Mouse (Mus musculus) hindbrain, embryonic 15.5 days (tissue): ENCODE data around the gene Lrcol1. TPM values are rescaled to one million over a fixed set of nuclear protein-coding genes. Genes with fewer than 3 reads are reported as not detected.

Source experiments
- ATAC-seq: fragments of 200-750 bp; cut with Nextera tagmentation; 2 replicates; pipeline ENCODE4 v1.8.0; 2017; ENCODE audit warnings: low read depth, moderate number of reproducible peaks, moderate TSS enrichment; ENCODE audit not compliant: low FRiP score
- H3K27ac ChIP-seq: fragments of 300-500 bp; sonication (generic); replicated peaks from 2 replicates; pipeline ENCODE4 v1.5.1; 2015; ENCODE audit warnings: mild to moderate bottlenecking, inconsistent platforms
- H3K27me3 ChIP-seq: fragments of 300-500 bp; sonication (generic); 2 replicates; pipeline ENCODE4 v1.6.1; 2015; ENCODE audit warnings: control low read depth, inconsistent platforms
- H3K36me3 ChIP-seq: fragments of 300-500 bp; sonication (generic); 2 replicates; pipeline ENCODE4 v1.6.1; 2015; ENCODE audit warnings: control low read depth, inconsistent platforms
- H3K4me1 ChIP-seq: fragments of 300-500 bp; sonication (generic); replicated peaks from 2 replicates; pipeline ENCODE4 v1.6.1; 2015; ENCODE audit warnings: control low read depth, inconsistent platforms
- H3K4me2 ChIP-seq: fragments of 300-500 bp; sonication (generic); 2 replicates; pipeline ENCODE4 v1.6.1; 2015; ENCODE audit warnings: moderate library complexity, mild to moderate bottlenecking, inconsistent platforms
- H3K4me3 ChIP-seq: fragments of 300-500 bp; sonication (generic); 2 replicates; pipeline ENCODE4 v1.5.1; 2015; ENCODE audit warnings: mild to moderate bottlenecking, inconsistent platforms
- H3K9ac ChIP-seq: fragments of 300-500 bp; sonication (generic); 2 replicates; pipeline ENCODE4 v1.6.1; 2015; ENCODE audit warnings: inconsistent platforms
- H3K9me3 ChIP-seq: fragments of 300-500 bp; sonication (generic); 2 replicates; pipeline ENCODE4 v1.6.1; 2016; ENCODE audit warnings: control low read depth, inconsistent platforms
- WGBS: fragments of 180-500 bp; shearing (Covaris S2); methylation state at CpG from one replicate; pipeline ENCODE4 v1.1.7; 2015; 5-methylcytosine and 5-hydroxymethylcytosine counted together
- polyA plus RNA-seq: library from polyadenylated mRNA; unstranded; fragments of >200 nt; fragmentation: Nextera tagmentation; extraction: Ambion mirVana; gene quantifications from 2 replicates; pipeline ENCODE4 v1.2.1, GENCODE M21; 2015

Lrcol1 gene
- polyA plus RNA-seq, 1 experiment from 2014 or later = not detected

DNA sequence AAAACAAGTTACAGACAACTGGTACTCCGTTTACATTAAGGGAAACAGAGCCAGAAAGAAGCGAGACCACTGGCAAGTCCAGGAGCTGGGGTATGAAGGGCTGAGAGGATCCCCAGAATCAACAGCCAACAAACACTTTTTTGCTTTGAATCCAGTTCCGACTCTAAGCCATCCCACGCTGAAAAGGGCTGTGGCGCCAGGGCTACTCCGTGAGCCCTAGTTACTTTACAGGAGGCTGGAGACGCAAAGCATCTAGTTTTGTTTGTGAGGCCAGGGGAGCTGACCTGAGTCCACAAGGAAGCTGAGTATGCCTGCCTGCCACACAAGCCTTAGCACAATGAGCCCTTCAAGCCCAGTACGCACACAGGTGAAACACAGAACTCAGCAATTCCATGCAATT lies 42.8 kb downstream of the Lrcol1 start:
- no peaks in the 10 kb centered on the region for H3K36me3 ChIP-seq
- 0 out of 2 replicates have a peak, but pooled peaks have one; percentile 20 for ATAC-seq
- 22% methylated on average over 8 of the region's 8 CpGs for WGBS
- no peaks in the 10 kb centered on the region for H3K9me3 ChIP-seq
- peak overlapping the region; percentile 60 for H3K4me2 ChIP-seq
- 0 out of 2 replicates have a peak, but pooled peaks cover 5% of the 10 kb centered on the region for H3K27me3 ChIP-seq
- peak overlapping the region; percentile 61 for H3K9ac ChIP-seq
- peak overlapping the region; percentile 65 for H3K4me3 ChIP-seq
- H3K4me1 ChIP-seq = peaks cover 36% of the 10 kb centered on the region
- H3K27ac ChIP-seq = no peak overlapping the region

DNA sequence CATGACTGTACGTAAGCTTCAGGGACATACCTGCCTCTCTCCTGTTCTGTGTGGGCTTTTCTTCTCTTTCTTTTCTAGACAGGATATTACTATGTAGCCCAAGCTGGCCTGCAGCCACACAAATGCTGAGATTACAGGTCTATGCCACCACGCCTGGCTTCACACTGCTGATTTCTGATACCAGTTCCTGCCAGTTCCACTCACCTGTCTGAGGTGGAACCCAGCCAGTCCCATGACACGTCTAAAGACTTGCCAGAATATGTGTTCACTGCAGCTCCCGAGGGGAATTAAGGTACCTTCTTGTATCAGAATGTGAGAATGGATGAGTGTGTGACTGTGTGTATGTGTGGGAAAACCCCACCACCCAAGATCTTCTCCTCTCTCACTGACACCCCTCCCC lies 46.1 kb downstream of the Lrcol1 start:
- Histone ChIP-seq H3K27me3 (0 out of 2 replicates have a peak, but pooled peaks cover 5% of the 10 kb centered on the region), H3K4me1 (peaks cover 16% of the 10 kb centered on the region), H3K9ac (no peak overlapping the region), H3K9me3 (no peaks in the 10 kb centered on the region), H3K4me2 (no peak overlapping the region), H3K27ac (no peak overlapping the region), H3K4me3 (no peak overlapping the region), H3K36me3 (no peaks in the 10 kb centered on the region)
- 86% methylated on average over 4 of the region's 4 CpGs for WGBS
- no peak for ATAC-seq

DNA sequence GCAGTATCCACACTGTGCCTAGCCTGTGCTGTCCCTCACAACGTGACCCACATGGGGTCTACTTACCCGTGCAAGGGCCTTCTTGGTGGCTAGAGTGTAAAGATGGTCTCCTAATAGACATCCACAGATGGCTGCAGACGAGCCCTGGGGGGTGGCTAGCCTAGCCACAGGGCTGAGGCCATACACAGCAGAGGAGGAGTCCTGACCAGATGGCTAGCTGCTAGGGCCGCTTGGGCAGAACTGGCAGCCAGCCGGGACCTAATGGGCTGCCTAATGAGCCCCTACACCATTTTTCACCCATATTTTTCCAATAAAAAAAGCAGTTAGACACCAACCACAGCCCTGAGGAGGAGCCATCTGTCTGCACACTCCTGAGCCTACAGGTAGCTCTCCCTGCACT lies 48.2 kb downstream of the Lrcol1 start:
- peak; percentile 37; the same call in 1 of the 2 replicates for ATAC-seq
- 0 out of 2 replicates have a peak, but pooled peaks cover 5% of the 10 kb centered on the region for H3K27me3 ChIP-seq
- no peaks in the 10 kb centered on the region for H3K36me3 ChIP-seq
- H3K4me3 ChIP-seq = no peak overlapping the region
- H3K9me3 ChIP-seq = no peaks in the 10 kb centered on the region
- H3K4me1 ChIP-seq = peaks cover under 1% of the 10 kb centered on the region
- H3K9ac ChIP-seq = no peak overlapping the region
- 62% methylated on average over 5 of the region's 5 CpGs for WGBS
- no peak overlapping the region for H3K27ac ChIP-seq
- H3K4me2 ChIP-seq = no peak overlapping the region

DNA sequence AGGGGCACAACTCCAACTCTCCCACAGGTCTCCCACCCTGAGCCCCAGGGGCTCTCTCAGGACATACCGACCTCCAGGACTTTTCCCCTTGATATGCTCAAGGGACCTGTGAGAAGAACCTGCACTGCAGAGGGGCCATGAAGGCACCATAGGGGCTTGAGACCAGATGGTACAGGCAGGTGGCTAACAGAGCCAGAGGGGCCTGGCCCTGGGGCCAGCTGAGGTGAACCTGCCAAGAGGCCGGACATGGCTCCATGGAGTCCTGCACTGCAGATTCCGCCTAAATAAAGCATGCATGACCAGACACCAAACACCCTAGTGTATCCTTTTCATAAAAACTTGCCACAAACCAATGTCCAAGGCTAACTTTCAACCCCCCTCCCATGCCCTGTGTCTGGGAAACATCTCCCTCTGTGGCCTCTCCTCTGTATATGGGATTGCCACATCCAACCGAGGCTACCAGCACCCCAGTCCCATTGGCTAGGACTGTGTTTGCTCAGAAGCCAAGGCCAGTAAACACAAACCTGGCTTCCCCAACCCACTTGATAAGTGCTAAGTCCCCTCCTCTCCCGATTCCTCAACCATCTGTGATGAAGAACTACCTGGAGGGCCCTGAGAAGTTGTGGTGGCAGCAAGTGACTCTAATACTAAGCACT lies 50.6 kb downstream of the Lrcol1 start:
- Histone ChIP-seq H3K27ac (no peak overlapping the region), H3K36me3 (no peaks in the 10 kb centered on the region), H3K27me3 (no peaks in the 10 kb centered on the region), H3K4me3 (no peak overlapping the region), H3K9ac (no peak overlapping the region), H3K9me3 (no peaks in the 10 kb centered on the region), H3K4me2 (no peak overlapping the region), H3K4me1 (no peaks in the 10 kb centered on the region)
- WGBS = 87% methylated on average over 5 of the region's 5 CpGs
- no peak for ATAC-seq

- no peak overlapping the region for H3K27ac ChIP-seq
- H3K4me1 ChIP-seq = no peaks in the 10 kb centered on the region; the same call in 1 of the 2 replicates
- no peak for ATAC-seq
- no peaks in the 10 kb centered on the region for H3K36me3 ChIP-seq
- no peaks in the 10 kb centered on the region for H3K9me3 ChIP-seq
- H3K27me3 ChIP-seq = no peaks in the 10 kb centered on the region
- H3K4me3 ChIP-seq = no peak overlapping the region
- whole genome bisulfite sequencing = 83% methylated on average over 8 of the region's 8 CpGs
- H3K4me2 ChIP-seq = no peak overlapping the region
- H3K9ac ChIP-seq = no peak overlapping the region
These were observed 56.6 kb downstream of the Lrcol1 start for GRCm38 (mm10) chr5:110401101-110401500.

DNA sequence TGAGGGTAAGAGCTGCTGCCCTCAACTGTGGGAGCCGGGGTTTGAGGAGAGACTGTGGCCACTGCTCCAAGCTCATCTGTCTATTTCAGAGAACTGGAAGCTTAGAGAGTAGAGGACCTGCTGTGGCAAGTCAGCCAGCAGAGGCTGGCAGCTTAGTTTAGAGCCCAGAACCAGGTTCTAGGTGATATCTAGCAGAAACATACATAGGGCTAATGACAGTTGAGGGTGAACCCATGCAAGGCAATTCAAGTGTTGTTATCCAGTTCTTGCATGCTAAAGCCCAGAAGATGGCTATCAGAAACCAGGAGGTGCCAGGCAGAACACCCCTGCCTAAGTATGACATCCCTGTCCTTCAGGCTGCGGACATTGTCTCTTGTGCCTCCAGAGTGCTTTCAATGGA lies 58.0 kb downstream of the Lrcol1 start:
- H3K27me3 ChIP-seq = no peaks in the 10 kb centered on the region
- no peak overlapping the region for H3K9ac ChIP-seq
- no peaks in the 10 kb centered on the region for H3K36me3 ChIP-seq
- no peak overlapping the region for H3K4me2 ChIP-seq
- ATAC-seq = no peak
- WGBS = 92% methylated on average over 2 of the region's 2 CpGs
- no peak overlapping the region for H3K27ac ChIP-seq
- no peaks in the 10 kb centered on the region for H3K9me3 ChIP-seq
- no peak overlapping the region for H3K4me3 ChIP-seq
- H3K4me1 ChIP-seq = peaks cover 8% of the 10 kb centered on the region

DNA sequence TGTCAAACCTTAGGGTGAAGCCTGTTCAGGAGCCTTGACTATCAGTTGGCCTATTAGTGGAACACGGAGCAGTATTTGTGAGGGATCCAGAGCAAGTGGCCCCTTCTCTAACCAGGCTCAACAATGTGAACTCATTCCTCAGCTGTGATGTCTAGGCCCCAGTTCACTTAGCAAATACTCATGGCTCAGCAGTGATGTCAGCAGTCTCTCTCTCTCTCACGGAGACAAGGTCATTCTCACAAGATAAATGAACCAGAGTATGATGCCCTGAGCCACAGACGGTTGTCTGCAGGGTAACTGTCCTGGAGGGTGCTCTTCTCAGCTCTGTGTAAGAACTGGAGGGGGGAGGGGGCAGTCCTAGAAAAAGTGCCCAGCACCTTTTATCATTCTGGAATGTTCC lies 59.4 kb downstream of the Lrcol1 start:
- Histone ChIP-seq H3K36me3 (no peaks in the 10 kb centered on the region), H3K27ac (no peak overlapping the region), H3K4me2 (no peak overlapping the region), H3K27me3 (no peaks in the 10 kb centered on the region), H3K9ac (no peak overlapping the region), H3K4me1 (peaks cover 8% of the 10 kb centered on the region), H3K4me3 (no peak overlapping the region), H3K9me3 (no peaks in the 10 kb centered on the region)
- no peak for ATAC-seq
- 43% methylated on average over 3 of the region's 3 CpGs for WGBS

Other genes with a start within 250 kb of the Lrcol1 start
- 6.0 and 6.1 TPM in 2 replicates for gene Plcxd1, start 244.8 kb upstream of the Lrcol1 start, polyA plus RNA-seq
- gene Gtpbp6, start 236.5 kb upstream of the Lrcol1 start, polyA plus RNA-seq = 61.1 and 63.6 TPM in 2 replicates
- 13.3 and 16.2 TPM in 2 replicates for gene Zfp605, start 234.6 kb upstream of the Lrcol1 start, polyA plus RNA-seq
- 72.9 and 76.5 TPM in 2 replicates for gene Chfr, start 208.9 kb upstream of the Lrcol1 start, polyA plus RNA-seq
- 23.2 and 24.8 TPM in 2 replicates for gene Golga3, start 168.0 kb upstream of the Lrcol1 start, polyA plus RNA-seq
- gene Ankle2, start 113.7 kb upstream of the Lrcol1 start, polyA plus RNA-seq = 20.5 and 24.1 TPM in 2 replicates
- gene Pgam5, start 74.8 kb upstream of the Lrcol1 start, polyA plus RNA-seq = 91.4 and 97.9 TPM in 2 replicates
- gene Pxmp2, start 58.5 kb upstream of the Lrcol1 start, polyA plus RNA-seq = 11.9 TPM in 2 replicates
- gene Pole, start 58.4 kb upstream of the Lrcol1 start, polyA plus RNA-seq = 8.3 and 10.1 TPM in 2 replicates
- gene P2rx2, start 1.5 kb upstream of the Lrcol1 start, polyA plus RNA-seq = 10.2 and 10.7 TPM in 2 replicates
- gene Fbrsl1, start 103.8 kb downstream of the Lrcol1 start, polyA plus RNA-seq = 20.8 and 25.1 TPM in 2 replicates
- 23.9 and 26.4 TPM in 2 replicates for gene Galnt9, start 199.6 kb downstream of the Lrcol1 start, polyA plus RNA-seq